In the genomic region with DNA sequence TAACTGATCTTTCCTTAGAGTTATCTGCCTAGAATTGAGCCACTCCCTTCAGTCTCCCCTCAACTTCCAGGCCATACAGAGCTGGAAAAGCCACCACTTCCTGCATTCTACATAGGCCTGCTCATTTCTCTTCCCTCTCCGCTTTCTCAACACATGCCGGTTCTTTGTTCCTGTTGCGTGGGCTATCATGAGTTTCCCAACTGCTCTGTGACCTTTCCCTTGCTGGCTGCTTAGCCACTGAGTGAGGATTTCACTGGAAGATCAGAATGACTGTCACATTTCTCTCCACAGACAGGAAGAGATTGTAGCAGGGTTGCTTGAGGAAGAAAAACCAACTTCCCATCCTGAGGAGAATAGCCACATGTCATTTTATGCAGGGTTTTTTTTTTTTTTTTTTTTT, we compare ENCODE assay signal across 11 mouse cellular contexts.
DNase-seq lines count a peak whose midpoint lies in the region; ATAC-seq and TF ChIP-seq lines count a peak whose summit lies in the region.
"Had no signal": no experiment of that assay in that cellular context is flagged by ENCODE, and none has a peak within 500 bp of the region (broad histone marks: within the 10 kb centered on the region; RNA-seq: fewer than 3 reads in every experiment).

No protein-coding gene starts in this region.

- H3K9me3 ChIP-seq in hindbrain, embryonic 16.5 days (ENCODE audit: control insufficient read depth, low read length): no peaks in the 10 kb centered on the region
- H3K9me3 ChIP-seq: forebrain, embryonic 15.5 days; hindbrain, embryonic 15.5 days had no signal

- WGBS in hindbrain, embryonic 16.5 days: 86% methylated on average over 3 of the region's 3 CpGs

- no peaks in the 10 kb centered on the region for H3K27me3 ChIP-seq in hindbrain, embryonic 16.5 days (replicated peaks; ENCODE audit: control insufficient read depth, insufficient read depth, low read length)
- H3K27me3 ChIP-seq: forebrain, embryonic 15.5 days; hindbrain, embryonic 15.5 days had no signal

- no peak overlapping the region for H3K4me2 ChIP-seq in hindbrain, embryonic 16.5 days (ENCODE audit: low read length)
- H3K4me2 ChIP-seq: forebrain, embryonic 15.5 days; hindbrain, embryonic 15.5 days had no signal

- no peaks in the 10 kb centered on the region for H3K4me1 ChIP-seq in hindbrain, embryonic 16.5 days (ENCODE audit: control insufficient read depth, insufficient read depth, low read depth, low read length)
- H3K4me1 ChIP-seq: forebrain, embryonic 15.5 days; hindbrain, embryonic 15.5 days had no signal

- no peak overlapping the region for H3K9ac ChIP-seq in hindbrain, embryonic 16.5 days (ENCODE audit: low read depth, low read length)
- H3K9ac ChIP-seq: forebrain, embryonic 15.5 days; hindbrain, embryonic 15.5 days had no signal

- intact Hi-C loops in heart, postnatal 10 days (cut with DNase I): no loop called here

- no peak for DNase-seq in frontal cortex, postnatal 36 days (ENCODE audit: low spot score in 2 of 2)
- DNase-seq in layer of hippocampus, adult 2 months (ENCODE audit: low spot score in 2 of 2): no peak
- DNase-seq in layer of hippocampus, postnatal 36 days: no peak
- DNase-seq in heart, postnatal 10 days: peak; percentile 29 to 32
- no peak for DNase-seq in left cerebral cortex, adult 8-10 months (ENCODE audit: low spot score in 2 of 2)
- DNase-seq: right cerebral cortex, adult 18-20 months had no signal

- no peak for TF ChIP-seq CTCF in layer of hippocampus, adult 2 months (conservative IDR thresholded peaks at IDR 0.05)

- ATAC-seq in frontal cortex, adult (ENCODE audit: low TSS enrichment): peak; percentile 17; the same call in 1 of the 2 replicates
- peak; percentile 82 for ATAC-seq in megakaryocyte, adult 5-6 weeks (ENCODE audit: poor library complexity, severe bottlenecking)
- ATAC-seq in hindbrain, embryonic 16.5 days: no peak
- ATAC-seq: forebrain, embryonic 15.5 days had no signal

- H3K27ac ChIP-seq in layer of hippocampus, adult 2 months: peak overlapping the region; percentile 68; the same call in 1 of the 2 replicates
- no peak overlapping the region for H3K27ac ChIP-seq in hindbrain, embryonic 16.5 days (ENCODE audit: low read depth, low read length)
- H3K27ac ChIP-seq: forebrain, embryonic 15.5 days; hindbrain, embryonic 15.5 days had no signal

- H3K36me3 ChIP-seq in hindbrain, embryonic 16.5 days (ENCODE audit: control insufficient read depth, insufficient read depth, low read length): no peaks in the 10 kb centered on the region
- H3K36me3 ChIP-seq: forebrain, embryonic 15.5 days; hindbrain, embryonic 15.5 days had no signal

- H3K4me3 ChIP-seq in layer of hippocampus, adult 2 months: no peak overlapping the region
- no peak overlapping the region for H3K4me3 ChIP-seq in hindbrain, embryonic 16.5 days (ENCODE audit: low read length)
- H3K4me3 ChIP-seq: forebrain, embryonic 15.5 days; hindbrain, embryonic 15.5 days had no signal

Comparison
In these comparisons a context has a peak if more than half of its experiments do, and no peak if none do; other contexts are left out.
1. DNase-seq: peak in heart, postnatal 10 days (2 of 2); none in frontal cortex, postnatal 36 days (0 of 2), layer of hippocampus, adult 2 months (0 of 2), layer of hippocampus, postnatal 36 days (0 of 2) and left cerebral cortex, adult 8-10 months (0 of 2).